Mouse (Mus musculus) liver, embryonic 14.5 days (tissue): ENCODE data around the gene Gpr132. TPM values are rescaled to one million over a fixed set of nuclear protein-coding genes. Genes with fewer than 3 reads are reported as not detected.

ENCODE experiments used
- ATAC-seq: fragments of 200-750 bp; cut with Nextera tagmentation; 2 replicates; pipeline ENCODE4 v1.8.0; 2017; ENCODE audit warnings: moderate number of reproducible peaks, mild to moderate bottlenecking, moderate library complexity; ENCODE audit not compliant: insufficient read depth
- DNase-seq, 3 experiments: peaks; one replicate each; pipeline ENCODE4 v3.0.0-alpha.2; 2012 to 2013; ENCODE audit warnings: low read depth in 3 of 3, low spot score in 3 of 3
- H3K27ac ChIP-seq: fragments of 300-500 bp; sonication (generic); 2 replicates; pipeline ENCODE4 v1.5.1; 2014; ENCODE audit warnings: moderate library complexity, mild to moderate bottlenecking, control low read depth, inconsistent platforms
- H3K27me3 ChIP-seq: fragments of 300-500 bp; sonication (generic); 2 replicates; pipeline ENCODE4 v1.6.1; 2014; ENCODE audit warnings: mild to moderate bottlenecking, low read length, moderate library complexity; ENCODE audit not compliant: control insufficient read depth, insufficient read depth
- H3K36me3 ChIP-seq: fragments of 300-500 bp; sonication (generic); replicated peaks from 2 replicates; pipeline ENCODE4 v1.6.1; 2014; ENCODE audit warnings: low read depth; ENCODE audit not compliant: control insufficient read depth, insufficient read depth
- H3K4me1 ChIP-seq, 2 experiments: fragments of 200-500 bp in 1 of 2; fragments of 300-500 bp in 1 of 2; sonication (generic) in 1 of 2; replicated peaks; 2 replicates each; pipeline ENCODE4 v1.6.1; 2012 to 2014; ENCODE audit warnings: antibody characterized with exemption in 1 of 2, inconsistent platforms in 1 of 2, low read length in 1 of 2; ENCODE audit not compliant: control insufficient read depth in 2 of 2, insufficient read depth in 2 of 2
- H3K4me2 ChIP-seq: fragments of 300-500 bp; sonication (generic); 2 replicates; pipeline ENCODE4 v1.6.1; 2014; ENCODE audit warnings: low read depth, mild to moderate bottlenecking, control low read depth, moderate library complexity
- H3K4me3 ChIP-seq, 2 experiments: fragments of 200-500 bp in 1 of 2; fragments of 300-500 bp in 1 of 2; sonication (generic) in 1 of 2; 2 replicates each; pipeline ENCODE4 v1.5.1; 2012 to 2014; ENCODE audit warnings: low read depth in 2 of 2, low read length in 2 of 2, mild to moderate bottlenecking in 2 of 2, control low read depth in 1 of 2, inconsistent platforms in 1 of 2, moderate library complexity in 1 of 2; ENCODE audit not compliant: insufficient read depth in 1 of 2
- H3K9ac ChIP-seq: fragments of 300-500 bp; sonication (generic); replicated peaks from 2 replicates; pipeline ENCODE4 v1.6.1; 2014; ENCODE audit warnings: mild to moderate bottlenecking, control low read depth, moderate library complexity
- H3K9me3 ChIP-seq: fragments of 300-500 bp; sonication (generic); 2 replicates; pipeline ENCODE4 v1.6.1; 2016; ENCODE audit warnings: low read length, mixed read lengths; ENCODE audit not compliant: control insufficient read depth
- CTCF ChIP-seq: IDR thresholded peaks from 2 replicates; pipeline ENCODE4 v1.5.1; 2016; ENCODE audit warnings: antibody characterized with exemption, low read depth, control low read depth
- EP300 ChIP-seq: IDR thresholded peaks from 2 replicates; pipeline ENCODE4 v1.6.1; 2016; ENCODE audit warnings: antibody characterized with exemption, low read depth
- WGBS: fragments of 180-500 bp; shearing (Covaris S2); extraction: QIAGEN DNeasy Blood & Tissue Kit; methylation state at CpG from one replicate; pipeline ENCODE4 v1.1.7; 2014; ENCODE audit not compliant: insufficient replicate concordance; 5-methylcytosine and 5-hydroxymethylcytosine counted together
- polyA plus RNA-seq, 2 experiments: library from polyadenylated mRNA; depleted of rRNA in 1 of 2; stranded (reverse) in 1 of 2; unstranded in 1 of 2; fragments of >200 nt; fragmentation: Nextera tagmentation in 1 of 2; extraction: Ambion mirVana in 1 of 2; gene quantifications; 2 replicates each; pipeline versions ENCODE4 v1.2.1 to v1.2.3; 2012 to 2014

Gpr132 gene
- polyA plus RNA-seq, 2 experiments: 0.27 to 0.51 TPM

- 61% methylated on average over 4 of the region's 4 CpGs for WGBS
- TF ChIP-seq CTCF (peak; percentile 90), EP300 (no peak)
- ATAC-seq (no peak), DNase-seq (no peak)
- H3K36me3 ChIP-seq: peaks cover 51% of the 10 kb centered on the region
- H3K9ac ChIP-seq: no peak overlapping the region
- H3K27ac ChIP-seq: no peak overlapping the region
- no peak overlapping the region for H3K4me2 ChIP-seq
- no peaks in the 10 kb centered on the region for H3K9me3 ChIP-seq
- peaks cover 0 to 1% of the 10 kb centered on the region in 2 experiments; a peak in 1 of 4 replicates for H3K4me1 ChIP-seq
- no peaks in the 10 kb centered on the region for H3K27me3 ChIP-seq
- no peak overlapping the region for H3K4me3 ChIP-seq
Observed at GRCm38 (mm10) chr12:112816294-112816693, 51.7 kb downstream of the Gpr132 start.

- Histone ChIP-seq H3K4me2 (no peak overlapping the region), H3K27ac (no peak overlapping the region), H3K9ac (no peak overlapping the region), H3K4me3 (no peak overlapping the region), H3K9me3 (no peaks in the 10 kb centered on the region), H3K36me3 (peaks cover 38% of the 10 kb centered on the region), H3K27me3 (peaks cover 3% of the 10 kb centered on the region), H3K4me1 (no peaks in the 10 kb centered on the region)
- ATAC-seq (no peak), DNase-seq (no peak)
- TF ChIP-seq CTCF (no peak), EP300 (no peak)
- 76% methylated on average over 14 of the region's 14 CpGs for WGBS
Observed at GRCm38 (mm10) chr12:112814682-112815470, 53.2 kb downstream of the Gpr132 start.

- no peak overlapping the region for H3K27ac ChIP-seq
- H3K4me1 ChIP-seq: no peaks in the 10 kb centered on the region
- TF ChIP-seq EP300 (no peak), CTCF (no peak)
- no peak overlapping the region for H3K4me3 ChIP-seq
- no peak overlapping the region for H3K4me2 ChIP-seq
- DNase-seq (no peak), ATAC-seq (no peak)
- peaks cover 7% of the 10 kb centered on the region for H3K27me3 ChIP-seq
- H3K36me3 ChIP-seq: peaks cover 23% of the 10 kb centered on the region
- no peak overlapping the region for H3K9ac ChIP-seq
- 82% methylated on average over 7 of the region's 7 CpGs for WGBS
- H3K9me3 ChIP-seq: no peaks in the 10 kb centered on the region
Observed at GRCm38 (mm10) chr12:112813370-112813769, 54.7 kb downstream of the Gpr132 start.

GRCm38 (mm10) chr12:112810092-112810885 is 57.7 kb downstream of the Gpr132 start:
- Histone ChIP-seq H3K9ac (no peak overlapping the region), H3K36me3 (0 out of 2 replicates have a peak, but pooled peaks cover under 1% of the 10 kb centered on the region), H3K4me3 (no peak overlapping the region), H3K4me1 (no peaks in the 10 kb centered on the region), H3K9me3 (no peaks in the 10 kb centered on the region), H3K27me3 (peaks cover 7% of the 10 kb centered on the region), H3K4me2 (no peak overlapping the region), H3K27ac (no peak overlapping the region)
- DNase-seq (no peak), ATAC-seq (no peak)
- 59% methylated on average over 19 of the region's 19 CpGs for WGBS
- TF ChIP-seq EP300 (no peak), CTCF (no peak)

- no peak for TF ChIP-seq EP300
- no peak for TF ChIP-seq CTCF
- Histone ChIP-seq H3K4me2 (peak overlapping the region; percentile 74), H3K27me3 (peaks cover 7% of the 10 kb centered on the region)
Observed at GRCm38 (mm10) chr12:112809641-112810040, 58.4 kb downstream of the Gpr132 start.

More at GRCm38 (mm10) chr12:112809641-112810040, 58.4 kb downstream of the Gpr132 start:
- Histone ChIP-seq H3K36me3 (no peaks in the 10 kb centered on the region), H3K9ac (no peak overlapping the region), H3K9me3 (no peaks in the 10 kb centered on the region), H3K4me1 (no peaks in the 10 kb centered on the region), H3K27ac (no peak overlapping the region), H3K4me3 (peak overlapping the region in 1 of 2 experiments; percentile 52; a peak in 2 of 4 replicates)
- WGBS: 16% methylated on average over 8 of the region's 8 CpGs
- no peak for ATAC-seq
- DNase-seq: no peak
